In genomic region chr6:5026772-5027171, GRCm38 (mm10) we compare ENCODE assay signal across 20 mouse cellular contexts.
DNase-seq lines count a peak whose midpoint lies in the region; TF ChIP-seq lines count a peak whose summit lies in the region.
"Had no signal": no experiment of that assay in that cellular context is flagged by ENCODE, and none has a peak within 500 bp of the region (broad histone marks: within the 10 kb centered on the region; RNA-seq: fewer than 3 reads in every experiment).

No protein-coding gene starts in this region.

- H3K27ac ChIP-seq in heart, adult 2 months: no peak overlapping the region
- peak overlapping the region; percentile 53 for H3K27ac ChIP-seq in ES-E14 (ENCODE audit: insufficient read depth, low read depth, low read length, poor library complexity, severe bottlenecking)
- H3K27ac ChIP-seq: hindbrain, embryonic 12.5 days; hindbrain, embryonic 15.5 days had no signal

- 88% methylated on average over 3 of the region's 3 CpGs for WGBS in heart, adult 2 months

- DNase-seq in heart, adult 11 months: peak; percentile 29
- no peak for DNase-seq in heart, adult 2 months
- DNase-seq in 3T3-L1 (ENCODE audit: low read depth, low spot score) (peak; percentile 25), ES-E14 (ENCODE audit: low read depth, low spot score) (no peak), R1 (ENCODE audit: low read depth, low spot score) (peak; percentile 96)
- no peak for DNase-seq in lung, postnatal 14 days
- no peak for DNase-seq in left cerebral cortex, postnatal 25 days (ENCODE audit: low spot score in 2 of 2)
- no peak for DNase-seq in adrenal gland, postnatal 25 days
- DNase-seq: adrenal gland, adult 8-10 months; adrenal gland, postnatal 36 days; cerebellum, adult 11 months; cerebellum, adult 2 months; cerebellum, adult 9-11 months; cerebellum, postnatal 36 days; embryo, embryonic 11 days; gastrocnemius, postnatal 25 days; kidney, adult 2 months had no signal

- no peaks in the 10 kb centered on the region for H3K27me3 ChIP-seq in heart, adult 2 months (ENCODE audit: control insufficient read depth, insufficient read depth, low read length)
- H3K27me3 ChIP-seq: hindbrain, embryonic 12.5 days; hindbrain, embryonic 15.5 days had no signal

- no peaks in the 10 kb centered on the region for H3K79me2 ChIP-seq in heart, adult 2 months (replicated peaks; ENCODE audit: control insufficient read depth, insufficient read depth, low read length)

- no peak overlapping the region for H3K4me3 ChIP-seq in heart, adult 2 months
- no peak overlapping the region for H3K4me3 ChIP-seq in ES-E14 (ENCODE audit: insufficient read depth in 1 of 2, low read depth in 1 of 2, low read length in 2 of 2, poor library complexity in 1 of 2, severe bottlenecking in 1 of 2)
- H3K4me3 ChIP-seq: hindbrain, embryonic 12.5 days; hindbrain, embryonic 15.5 days had no signal

- H3K4me1 ChIP-seq in heart, adult 2 months (ENCODE audit: control insufficient read depth, insufficient read depth, low read length): no peaks in the 10 kb centered on the region
- peaks cover 2 to 29% of the 10 kb centered on the region in 2 experiments; a peak in 3 of 4 replicates for H3K4me1 ChIP-seq in ES-E14 (ENCODE audit: control insufficient read depth in 2 of 2, insufficient read depth in 2 of 2, low read length in 2 of 2, poor library complexity in 1 of 2)
- H3K4me1 ChIP-seq: hindbrain, embryonic 15.5 days had no signal

- in situ Hi-C loops in ES-E14 (cut with MboI; ENCODE audit: low sequenced_read_pairs in 2 of 2, unreplicated experiment in 2 of 2): no loop called here

- TF ChIP-seq POLR2A in heart, adult 2 months (IDR thresholded peaks at IDR 0.05; ENCODE audit: insufficient read depth, low read depth, low read length): no peak

- no peaks in the 10 kb centered on the region for H3K36me3 ChIP-seq in heart, adult 2 months (ENCODE audit: control insufficient read depth, insufficient read depth, low read length)
- H3K36me3 ChIP-seq in ES-E14 (ENCODE audit: control insufficient read depth, insufficient read depth, low read length, poor library complexity, severe bottlenecking): no peaks in the 10 kb centered on the region
- H3K36me3 ChIP-seq: G1E; hindbrain, embryonic 12.5 days; hindbrain, embryonic 15.5 days had no signal

- no peak for TF ChIP-seq CTCF in heart, adult 2 months (IDR thresholded peaks at IDR 0.05)

- H3K9me3 ChIP-seq in ES-E14 (ENCODE audit: control insufficient read depth, insufficient read depth, low read depth, low read length): no peaks in the 10 kb centered on the region
- H3K9me3 ChIP-seq: G1E; hindbrain, embryonic 12.5 days; hindbrain, embryonic 15.5 days had no signal

- no peak overlapping the region for H3K9ac ChIP-seq in heart, adult 2 months (ENCODE audit: low read depth, low read length)
- H3K9ac ChIP-seq in ES-E14 (ENCODE audit: insufficient read depth, low read depth, low read length, poor library complexity, severe bottlenecking): no peak overlapping the region
- H3K9ac ChIP-seq: hindbrain, embryonic 12.5 days; hindbrain, embryonic 15.5 days had no signal

- intact Hi-C loops in heart, adult 2 months (cut with DNase I): no loop called here
- intact Hi-C loops in left cerebral cortex, postnatal 25 days (cut with DNase I): no loop called here

- no peak for TF ChIP-seq EP300 in heart, adult 2 months (IDR thresholded peaks at IDR 0.05; ENCODE audit: insufficient read depth, low read depth, low read length)

TF ChIP-seq in ES-E14, 5 proteins besides CTCF, POLR2A, EP300 and RAD21:
- no peak for TF ChIP-seq CHD2 (IDR thresholded peaks at IDR 0.05; ENCODE audit: low read depth, low read length)
- no peak for TF ChIP-seq ZC3H11A (IDR thresholded peaks at IDR 0.05; ENCODE audit: borderline replicate concordance, low read depth, low read length)
- TF ChIP-seq MAFK (IDR thresholded peaks at IDR 0.05; ENCODE audit: insufficient read depth, low read depth, low read length): 0 out of 2 replicates have a peak, but pooled peaks have one; percentile 13
- TF ChIP-seq ZNF384 (IDR thresholded peaks at IDR 0.05; ENCODE audit: low read depth, low read length): no peak
- no peak for TF ChIP-seq HCFC1 (IDR thresholded peaks at IDR 0.05; ENCODE audit: borderline replicate concordance, insufficient read depth, low read length)

Comparison
In these comparisons a context has a peak if more than half of its experiments do, and no peak if none do; other contexts are left out.
1. DNase-seq: peak in heart, adult 11 months (single experiment), 3T3-L1 (single experiment) and R1 (single experiment); none in heart, adult 2 months (0 of 2), ES-E14 (single experiment), lung, postnatal 14 days (single experiment), left cerebral cortex, postnatal 25 days (0 of 2) and adrenal gland, postnatal 25 days (single experiment).